Mouse (Mus musculus): ENCODE data around the gene Nrxn1. TPM values are rescaled to one million over a fixed set of nuclear protein-coding genes. Genes with fewer than 3 reads are reported as not detected.

Nrxn1 gene
- total RNA-seq, 2 experiments from 2014 or later, result 0.91 to 1.2 TPM

DNA sequence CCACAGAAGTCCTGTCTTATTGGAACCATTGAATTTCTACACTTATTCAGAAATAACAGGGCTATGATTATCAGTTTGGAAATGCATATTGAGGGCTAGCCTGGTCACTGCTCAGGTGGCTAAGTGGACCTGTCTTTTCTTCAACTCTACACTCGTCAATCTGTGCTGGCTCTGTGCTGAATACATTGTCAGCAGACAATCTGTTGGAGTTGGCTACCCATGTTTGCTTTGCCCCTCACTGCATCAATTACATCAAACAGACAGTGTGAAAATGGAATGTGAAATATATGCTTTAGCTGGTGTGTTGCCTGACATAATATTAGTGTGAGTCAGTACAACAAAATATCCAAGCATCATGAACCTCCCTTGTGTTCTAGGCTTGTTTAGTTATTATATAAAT lies 438.4 kb downstream of the Nrxn1 start:
- no peak for DNase-seq

DNA sequence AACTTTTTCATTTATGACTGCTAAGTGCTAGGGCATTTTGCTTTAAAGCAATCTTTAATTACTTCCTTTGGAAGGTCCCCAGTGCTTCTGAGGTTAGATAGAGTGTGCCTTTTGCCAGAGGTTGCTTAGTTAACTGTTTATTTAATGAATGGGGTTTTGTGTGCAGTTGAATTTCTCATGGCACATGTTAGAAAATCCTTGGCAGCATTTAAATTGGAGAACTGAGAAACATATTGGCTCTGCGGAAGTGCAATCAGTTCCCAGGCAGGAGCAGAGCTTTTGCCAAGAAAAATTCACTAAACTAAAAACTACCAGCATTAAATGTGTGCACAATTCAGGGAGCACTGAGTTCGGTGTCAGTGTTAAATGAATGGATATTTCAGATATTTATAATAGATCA lies 439.5 kb downstream of the Nrxn1 start:
- no peak for DNase-seq

DNA sequence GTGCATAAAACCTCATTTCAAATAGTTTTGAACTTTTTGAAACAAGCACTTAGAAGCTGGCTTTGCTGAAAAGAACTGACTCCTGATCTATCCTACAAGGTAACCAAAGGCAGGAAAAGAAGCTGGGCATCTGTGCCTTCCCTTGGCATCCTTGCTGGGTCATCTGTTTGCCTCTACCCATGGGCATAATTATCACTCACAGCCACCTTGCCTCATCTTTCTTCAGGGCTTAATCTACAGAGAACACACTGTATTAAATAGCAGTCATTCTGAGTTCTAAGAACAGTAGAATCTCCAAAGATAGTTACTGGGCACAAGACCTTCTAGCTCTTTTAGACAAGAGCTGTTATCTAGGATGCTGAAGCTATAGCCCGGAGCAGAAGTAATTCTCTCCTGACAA lies 442.6 kb downstream of the Nrxn1 start:
- no peak for DNase-seq

DNA sequence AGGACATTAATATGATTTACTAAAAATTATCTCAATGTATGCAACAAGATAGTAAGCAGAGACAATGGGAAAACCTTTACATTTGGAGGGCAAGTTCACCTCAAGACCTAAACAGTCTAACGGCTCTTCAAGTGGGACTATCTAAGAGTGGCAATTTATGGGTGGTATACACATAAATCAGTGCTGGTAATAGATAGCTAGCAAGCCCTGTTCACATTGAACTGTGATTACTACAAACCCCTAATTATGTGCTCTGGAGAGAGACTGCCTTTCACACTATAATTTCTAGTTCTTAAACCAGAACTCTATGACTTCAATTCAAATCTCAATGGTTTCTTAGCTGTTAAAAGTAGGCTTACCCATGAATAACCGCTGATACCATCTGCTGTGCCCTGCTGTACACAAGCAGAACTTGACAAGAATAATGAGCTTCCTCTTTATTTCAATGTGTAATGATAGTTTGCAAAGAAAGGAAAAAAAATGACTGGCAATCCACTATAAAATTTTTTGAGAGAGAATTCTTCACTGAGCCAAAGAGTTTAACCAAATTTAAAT lies 453.8 kb downstream of the Nrxn1 start:
- no peak for DNase-seq

DNA sequence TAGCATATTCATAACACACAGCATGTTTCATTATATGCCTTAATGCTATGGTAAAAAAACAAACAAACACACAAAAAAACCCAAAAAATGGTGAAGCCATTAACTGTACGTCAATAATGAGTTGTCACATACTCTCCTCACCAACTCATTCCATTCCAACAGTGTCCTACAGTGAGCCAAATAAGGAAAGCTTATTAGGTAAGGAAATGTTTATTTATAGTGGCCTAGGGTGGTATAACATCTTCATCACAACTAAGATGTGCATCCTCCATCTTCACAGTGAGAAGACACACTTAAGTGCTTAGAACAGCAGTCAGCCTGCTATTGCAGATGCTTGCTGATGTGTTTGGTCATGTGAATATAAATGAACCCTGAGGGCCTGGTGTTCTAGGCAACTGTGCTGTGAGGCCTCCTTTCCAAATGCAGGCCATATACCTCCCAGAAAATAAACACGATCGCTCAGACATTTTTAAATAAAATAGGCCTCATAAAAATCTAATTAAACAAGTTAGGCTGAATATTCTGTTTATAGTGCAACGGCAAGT lies 454.6 kb downstream of the Nrxn1 start:
- no peak for DNase-seq

DNA sequence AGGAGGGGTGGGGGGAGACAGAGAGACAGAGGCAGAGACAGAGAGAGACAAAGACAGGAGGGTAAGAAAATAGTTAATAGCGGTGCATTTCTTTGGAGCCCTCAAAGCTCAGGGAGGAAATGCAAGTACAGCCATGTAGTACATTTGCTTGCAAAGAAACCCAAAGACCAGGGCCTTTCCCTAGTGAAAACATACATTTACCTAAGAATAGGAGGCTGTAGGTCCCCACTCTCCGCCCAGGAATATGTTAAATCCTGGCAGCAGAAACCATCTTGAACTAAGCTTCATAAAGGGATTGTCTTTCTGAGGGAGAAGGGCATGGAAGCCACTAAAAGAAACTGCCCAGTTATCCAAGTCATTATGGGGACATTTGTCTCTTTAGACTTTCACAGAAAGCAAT lies 461.5 kb downstream of the Nrxn1 start:
- DNase-seq, result no peak

DNA sequence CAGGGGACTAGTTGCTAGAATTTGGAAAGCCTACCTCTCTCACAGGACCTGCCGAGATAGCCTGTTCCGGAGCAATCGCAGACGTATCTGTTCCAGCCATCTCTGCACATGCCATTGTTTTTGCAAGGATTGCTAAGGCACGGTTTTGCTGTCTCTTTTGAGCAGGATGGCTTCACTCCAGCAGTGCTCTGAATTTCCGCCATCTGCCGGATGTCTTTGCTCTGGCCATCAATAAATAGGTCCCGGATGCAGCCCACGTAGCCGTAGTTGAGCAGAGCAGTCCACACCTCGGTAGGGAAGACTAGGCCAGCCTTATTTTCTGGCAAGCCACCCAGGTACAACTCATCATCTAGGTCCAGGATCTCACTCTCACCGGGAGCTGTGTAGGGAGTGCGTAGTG lies 463.0 kb downstream of the Nrxn1 start:
- DNase-seq, result peak; percentile 10

DNA sequence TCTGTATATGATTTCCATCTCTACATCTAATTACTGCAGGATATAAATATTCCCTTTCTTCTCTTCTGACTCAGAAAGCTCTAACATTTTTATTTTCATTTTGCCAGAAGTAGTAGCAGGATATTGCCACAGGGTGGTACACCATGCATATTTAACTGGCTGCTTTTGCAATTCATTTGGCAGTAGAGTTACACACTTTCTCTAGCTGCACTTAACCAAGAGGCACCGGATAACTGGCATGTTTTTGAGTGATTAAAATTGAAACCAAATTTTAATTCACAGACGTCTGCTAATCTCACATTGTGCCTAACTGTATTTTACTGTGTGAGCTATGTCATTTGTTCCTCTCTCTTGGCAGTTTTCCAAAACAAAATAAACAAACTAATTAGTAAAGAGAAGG lies 464.4 kb downstream of the Nrxn1 start:
- DNase-seq, result peak; percentile 5

DNA sequence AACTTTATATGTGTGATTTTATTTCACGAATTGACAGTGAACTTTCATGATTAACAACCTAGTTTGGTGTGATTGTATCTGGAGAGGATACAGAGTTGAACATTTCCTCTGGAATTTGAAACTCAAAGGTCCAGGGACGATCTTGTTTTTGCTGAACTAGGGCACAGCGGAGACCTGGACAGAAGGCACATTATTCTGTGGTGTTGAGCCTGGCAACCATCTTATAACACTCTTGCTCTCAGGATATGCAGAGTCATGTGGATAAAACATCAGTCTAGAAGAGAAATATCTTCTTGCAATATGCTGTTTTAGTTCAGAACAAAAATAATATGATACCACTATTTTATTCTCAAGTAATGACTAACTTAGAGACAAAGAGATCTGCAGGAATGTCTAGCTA lies 464.9 kb downstream of the Nrxn1 start:
- DNase-seq, result no peak

DNA sequence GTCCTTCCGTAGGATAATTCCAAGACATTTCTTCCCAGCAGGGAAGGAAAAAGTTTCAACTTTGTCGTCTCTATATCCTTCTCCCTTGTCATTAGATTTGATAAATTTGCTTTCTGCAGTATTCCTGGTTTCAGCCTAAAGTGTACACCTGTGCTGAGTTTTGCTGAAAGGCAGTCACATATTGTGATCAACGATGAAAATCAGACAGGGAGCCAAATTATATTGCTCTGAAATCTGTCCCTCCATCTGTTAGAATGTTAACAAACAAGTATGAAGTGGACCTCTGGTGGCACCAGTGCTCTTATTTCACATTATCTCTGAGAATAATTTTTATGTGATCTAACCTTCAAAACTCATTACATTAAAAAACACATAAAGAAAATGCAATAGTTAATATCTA lies 465.5 kb downstream of the Nrxn1 start:
- no peak for DNase-seq

DNA sequence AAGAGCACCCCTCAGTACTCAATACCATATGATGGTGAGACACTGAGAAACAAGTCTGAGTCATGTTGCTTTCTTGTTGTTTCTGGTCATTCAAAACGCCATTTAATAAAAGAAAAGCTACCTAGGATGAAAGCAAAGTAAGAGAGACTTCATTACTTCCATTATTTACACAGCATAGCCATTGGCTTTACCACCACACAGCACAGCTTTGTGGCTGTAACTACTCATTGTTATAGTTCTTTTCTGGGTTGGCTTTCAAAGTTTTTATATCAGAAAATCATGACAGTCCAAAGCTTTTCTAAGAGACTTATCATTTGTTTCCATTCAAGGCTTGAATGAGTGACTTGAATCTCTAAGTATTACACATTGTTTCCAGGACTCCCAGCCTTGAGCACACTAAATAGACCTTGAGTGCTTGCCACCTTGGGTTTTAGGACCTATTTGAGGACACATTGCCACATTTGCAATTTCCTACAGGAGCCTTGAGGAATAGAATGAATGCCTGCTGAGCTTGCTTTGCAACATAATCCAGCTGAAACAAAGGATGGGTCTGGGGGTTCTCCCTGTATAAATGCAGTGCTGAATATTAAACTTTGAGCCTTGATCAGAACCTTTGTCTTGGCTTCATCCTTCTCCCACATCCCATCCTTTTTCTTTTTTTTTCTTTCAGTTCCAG lies 468.1 kb downstream of the Nrxn1 start:
- no peak for DNase-seq

DNA sequence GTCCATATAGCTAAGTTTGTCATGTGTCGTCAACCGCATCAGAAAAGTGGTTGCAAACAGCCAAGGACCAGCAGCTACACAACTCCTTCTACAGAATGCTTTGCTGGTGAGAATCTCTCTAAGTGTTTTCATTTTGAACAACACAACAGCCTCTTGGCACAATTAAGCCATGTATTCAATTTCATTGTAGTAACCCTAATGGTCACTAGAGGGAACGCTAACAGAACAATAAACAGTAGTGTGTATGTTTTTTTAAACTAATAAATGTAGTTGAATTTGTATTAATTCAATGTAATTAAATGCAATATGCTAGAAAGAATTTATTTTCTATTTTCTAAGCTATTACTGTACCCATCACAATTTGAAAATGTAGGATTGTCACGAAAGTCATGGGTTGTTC lies 471.0 kb downstream of the Nrxn1 start:
- no peak for DNase-seq

DNA sequence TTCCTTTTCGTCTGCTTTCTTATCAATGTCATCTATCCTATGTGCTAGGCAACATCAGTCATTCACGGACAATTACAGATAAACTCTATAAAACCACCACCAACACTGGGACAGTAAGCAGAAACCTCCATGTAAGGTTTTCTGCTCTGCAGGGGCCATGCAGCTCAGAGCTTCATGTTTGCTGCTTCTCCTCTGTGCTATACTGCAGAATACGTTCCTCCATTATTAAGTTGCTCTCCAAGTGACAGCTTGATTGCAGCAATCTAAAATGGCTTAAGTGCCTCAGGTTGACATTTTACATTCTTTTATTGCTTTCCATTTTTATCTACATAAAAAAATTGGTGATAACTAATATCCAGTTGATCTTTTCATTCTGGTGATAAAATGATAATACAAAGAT lies 477.9 kb downstream of the Nrxn1 start:
- DNase-seq, result no peak

DNA sequence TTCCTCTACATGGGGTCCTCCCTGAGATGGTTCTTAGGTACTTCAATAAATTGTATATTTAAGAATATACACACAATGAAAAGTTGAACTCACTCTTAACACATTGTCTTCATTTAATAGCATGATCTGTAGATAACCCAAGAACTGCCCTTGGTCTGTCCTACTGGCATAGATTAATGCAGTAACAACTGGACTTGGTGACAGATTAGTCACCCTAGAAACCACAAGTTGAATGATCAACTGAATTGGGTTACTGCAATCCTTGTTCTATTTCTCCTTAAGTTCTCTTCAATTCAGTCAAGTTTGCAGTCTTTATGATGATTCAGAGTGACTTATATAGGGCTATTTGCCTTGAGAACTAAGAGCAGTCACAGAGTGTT lies 485.5 kb downstream of the Nrxn1 start:
- DNase-seq, result no peak

DNA sequence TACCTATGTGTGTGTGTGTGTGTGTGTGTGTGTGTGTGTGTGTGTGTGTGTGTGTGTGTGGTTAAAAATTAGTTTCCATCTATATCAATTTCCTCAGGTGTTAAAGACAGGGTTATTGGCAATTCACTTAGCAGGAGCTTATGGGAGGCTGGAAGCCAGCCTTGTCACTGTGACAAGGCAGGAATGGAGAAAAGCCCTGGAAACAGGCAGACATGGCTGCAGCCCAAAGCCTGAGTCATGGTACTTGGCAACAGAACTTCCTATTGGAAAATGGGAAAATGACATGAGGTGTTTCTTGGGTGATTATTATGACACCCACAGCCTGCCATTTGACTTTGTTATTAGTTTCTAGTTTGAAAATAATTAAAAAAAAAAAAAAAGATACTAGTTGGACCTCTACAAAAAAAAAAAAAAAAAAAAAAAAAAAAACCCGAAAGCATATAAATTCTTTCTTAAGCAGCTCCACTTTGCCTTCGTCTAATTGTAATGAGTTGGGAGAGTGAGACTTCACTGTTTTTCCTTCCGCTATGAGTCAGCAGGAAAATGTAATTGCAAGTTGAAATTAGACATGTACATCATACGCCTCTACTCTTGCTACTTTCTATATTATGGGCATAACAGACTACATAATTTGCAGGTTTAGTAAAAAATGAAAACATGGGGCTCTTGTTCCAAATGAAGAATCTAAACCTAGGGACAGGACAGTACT lies 486.0 kb downstream of the Nrxn1 start:
- DNase-seq, result peak; percentile 46

DNA sequence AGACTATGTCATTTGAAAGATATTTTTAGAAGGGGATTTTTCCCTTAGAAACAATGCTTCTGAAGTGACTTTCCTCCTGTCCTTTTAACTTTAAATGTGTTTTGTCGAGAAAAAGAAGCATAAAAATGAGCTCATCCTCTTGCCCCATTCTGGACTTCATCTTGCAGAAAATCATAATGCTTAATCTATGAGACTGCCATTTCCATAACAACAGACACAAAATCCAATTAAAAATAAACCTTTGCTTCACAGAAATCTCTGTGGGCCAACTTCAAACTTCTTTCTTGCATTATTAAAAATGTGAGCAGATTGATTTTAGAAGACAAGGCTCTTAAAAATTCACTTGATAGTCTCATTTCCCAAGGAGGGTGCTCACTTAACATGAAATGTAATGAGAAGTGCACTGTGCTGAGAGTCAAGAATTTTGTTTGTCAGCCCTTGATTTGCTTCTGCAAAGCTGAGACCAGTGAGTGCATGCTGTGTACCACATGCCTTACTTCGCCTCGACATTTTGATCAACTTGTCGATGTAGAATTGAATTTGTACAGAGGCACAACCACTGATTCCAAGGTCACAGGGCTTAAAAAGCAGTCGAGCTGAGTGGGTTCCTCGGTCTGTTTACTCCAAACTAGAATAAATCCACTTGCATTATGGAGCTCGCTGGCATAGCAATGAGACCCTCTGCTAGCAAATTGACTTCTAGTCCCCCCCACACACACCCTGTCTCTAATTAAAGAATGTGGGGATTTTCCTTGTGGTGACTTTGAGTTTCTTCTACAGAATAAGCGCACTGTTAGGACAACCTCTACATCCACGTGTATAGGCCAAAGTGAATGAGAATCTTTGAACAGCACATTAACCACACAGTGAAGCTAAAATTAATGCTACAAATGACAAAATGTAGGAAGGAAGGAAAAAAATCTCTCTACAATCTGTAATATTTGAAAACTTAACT lies 493.0 kb downstream of the Nrxn1 start:
- DNase-seq, result no peak

DNA sequence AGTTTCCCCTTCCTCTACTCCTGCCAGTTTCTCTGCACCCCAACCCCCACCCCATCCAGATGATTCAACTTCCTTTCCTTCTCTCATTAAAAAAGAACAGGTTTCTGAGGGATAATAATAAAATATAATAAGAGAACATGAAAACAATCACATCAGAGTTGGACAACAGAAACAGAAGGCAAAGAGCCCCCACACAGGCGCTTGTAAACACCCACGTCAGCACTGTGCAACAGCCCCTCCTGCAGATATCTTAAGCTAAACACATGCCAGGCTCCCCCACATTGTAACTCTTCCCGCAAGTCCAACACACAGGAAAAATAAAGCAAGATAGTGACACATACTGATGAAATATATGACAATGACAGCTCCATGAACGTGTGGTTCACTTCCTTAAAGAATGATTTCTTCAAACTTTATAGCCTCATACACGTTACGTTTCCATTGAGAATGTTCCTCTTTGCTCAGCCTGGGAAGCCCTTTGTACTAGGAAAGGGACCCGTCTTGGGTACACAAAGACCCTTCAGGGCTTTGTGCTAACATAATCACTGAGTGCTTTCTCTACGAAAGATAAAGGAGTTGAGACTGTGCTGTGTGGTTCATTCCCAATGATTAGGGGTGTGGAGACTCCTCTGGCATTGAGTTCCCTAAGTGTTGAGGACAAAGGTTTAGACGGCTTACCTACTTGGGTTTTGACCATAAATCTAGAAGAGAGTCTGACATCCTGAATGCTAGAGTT lies 497.9 kb downstream of the Nrxn1 start:
- no peak for DNase-seq

DNA sequence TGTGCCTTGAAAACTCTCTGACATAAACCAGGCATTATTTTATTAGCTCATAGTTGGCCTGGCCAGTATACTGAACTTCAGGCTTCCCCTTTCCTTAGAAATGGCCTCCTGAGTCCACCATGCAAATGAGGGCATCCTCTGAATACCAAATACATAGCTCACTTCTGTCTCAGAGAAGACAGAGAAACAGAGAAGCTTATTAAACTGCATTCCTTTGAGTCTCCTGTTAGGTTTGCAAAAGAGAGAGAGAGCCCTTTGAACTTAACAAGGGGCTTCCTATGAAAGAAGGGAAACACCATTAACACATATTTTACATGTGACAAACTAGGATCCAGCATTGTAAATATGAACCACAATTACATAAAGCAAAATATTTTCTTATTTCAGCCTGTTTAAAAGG lies 506.0 kb downstream of the Nrxn1 start:
- no peak for DNase-seq

DNA sequence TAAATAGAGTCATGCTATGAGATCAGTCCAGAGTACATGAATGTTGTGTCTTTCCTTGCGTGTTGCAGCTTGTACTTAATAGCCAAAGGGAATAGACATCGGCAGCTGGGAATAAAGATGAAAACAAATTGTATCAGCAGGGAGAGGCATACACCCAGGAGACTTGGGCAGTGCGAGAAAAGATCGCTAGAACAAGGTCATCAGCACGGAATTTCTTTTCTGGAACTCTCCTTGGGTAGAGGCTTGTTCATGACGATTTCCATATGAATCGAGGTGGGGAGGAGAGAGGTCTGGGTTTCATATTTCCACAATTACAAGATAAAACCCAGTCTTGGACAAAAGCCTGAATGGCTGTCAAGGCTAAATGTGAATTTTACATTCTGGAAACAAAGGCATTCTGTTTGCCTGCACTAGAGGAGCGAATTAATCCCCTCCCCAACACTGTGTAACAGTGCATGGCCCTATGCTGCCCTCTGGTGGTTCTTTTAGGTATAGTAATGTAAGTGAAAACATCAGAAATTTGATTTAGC lies 508.1 kb downstream of the Nrxn1 start:
- peak; percentile 38 for DNase-seq

DNA sequence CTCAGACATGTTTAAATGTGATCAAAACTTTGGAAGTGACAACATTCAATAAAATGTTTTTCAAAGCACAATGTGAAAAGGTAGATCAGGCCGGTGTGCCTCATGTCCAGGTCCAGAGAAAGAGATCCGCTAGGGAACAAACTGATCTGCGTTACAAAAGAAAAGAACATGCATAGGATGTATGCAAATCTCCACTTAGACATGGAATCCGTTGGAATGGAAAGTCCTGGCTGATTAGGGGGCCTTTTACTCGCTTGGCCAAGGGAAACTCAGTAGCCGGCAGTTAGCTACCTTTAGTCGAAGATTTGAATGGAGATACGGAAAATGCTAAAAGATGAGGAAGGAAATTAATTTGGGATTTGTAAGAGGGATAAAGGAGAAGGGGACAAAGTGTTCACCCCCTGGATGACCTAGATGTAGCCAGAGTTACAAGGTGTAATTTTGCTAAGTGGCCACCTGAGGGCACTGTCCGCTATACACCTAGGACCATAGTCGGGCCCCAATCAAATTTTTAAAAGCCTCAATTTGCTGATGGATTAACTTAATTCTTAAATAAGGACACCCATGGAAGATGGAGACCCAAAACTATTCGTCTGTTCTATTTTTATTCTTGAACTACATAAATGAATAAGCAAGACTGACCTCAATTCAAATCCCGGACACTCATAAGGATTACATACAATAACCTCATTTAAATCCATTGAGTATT lies 508.9 kb downstream of the Nrxn1 start:
- DNase-seq, result peak; percentile 9

DNA sequence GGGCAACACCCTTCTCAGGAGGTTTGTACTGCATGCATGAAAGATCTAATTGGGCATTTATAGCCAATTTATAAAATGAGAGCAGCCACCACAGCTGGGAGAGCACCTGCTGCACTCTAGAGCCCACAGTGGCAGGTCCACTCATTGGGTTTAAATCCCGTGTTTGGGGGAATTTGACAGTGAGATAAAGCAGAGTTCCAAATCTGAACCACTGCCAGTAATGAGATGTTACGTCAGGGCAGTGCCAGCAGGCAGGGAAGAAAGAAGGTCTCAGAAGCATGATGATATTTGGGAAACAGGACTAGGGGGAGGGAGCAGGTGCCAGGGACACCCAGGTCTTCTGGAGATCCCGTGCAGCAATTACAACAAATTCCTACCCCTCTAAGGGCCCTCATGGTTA lies 509.7 kb downstream of the Nrxn1 start:
- no peak for DNase-seq

Data from heart, postnatal 4 days (tissue).